Mouse (Mus musculus): ENCODE data around the gene B3galt1. TPM values are rescaled to one million over a fixed set of nuclear protein-coding genes. Genes with fewer than 3 reads are reported as not detected.

Gene B3galt1
- polyA plus RNA-seq, 1 experiment from 2014 or later: 0.33 TPM

DNA sequence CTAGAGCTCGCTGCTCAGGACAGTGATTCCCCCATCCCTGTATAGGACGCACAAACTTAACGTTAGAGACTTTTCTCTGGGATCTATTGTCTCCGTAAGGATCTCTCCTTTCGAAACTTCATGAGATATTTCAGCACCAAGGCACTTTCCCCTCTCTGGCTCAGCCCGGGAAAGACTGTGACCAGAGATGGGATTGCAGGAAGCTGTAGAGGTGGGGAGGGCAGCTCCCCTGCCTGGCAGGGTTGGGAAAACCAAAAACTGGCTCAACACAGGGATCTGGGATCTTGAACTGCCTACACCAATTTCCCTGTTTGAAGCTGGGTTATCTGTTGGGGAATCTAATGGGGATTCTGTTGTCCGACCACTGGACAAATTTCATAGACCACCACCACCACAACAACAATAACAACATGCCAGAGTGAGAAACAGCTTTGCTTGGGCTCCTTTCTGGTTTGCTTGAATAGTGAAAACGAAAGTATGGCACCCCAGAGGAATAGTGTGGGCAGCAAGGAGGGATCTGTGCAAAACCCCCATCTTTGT is 1.5 kb downstream of the B3galt1 start:
- H3K4me2 ChIP-seq (ENCODE audit: low read depth, low read length): no peak overlapping the region
- H3K4me3 ChIP-seq (ENCODE audit: low read depth, low read length): no peak overlapping the region
- 8% methylated on average over 8 of the region's 8 CpGs for WGBS (ENCODE audit: insufficient replicate concordance)
- H3K27ac ChIP-seq (ENCODE audit: low read length): no peak overlapping the region
- no peak for ATAC-seq (ENCODE audit: low read depth)
- no peaks in the 10 kb centered on the region for H3K4me1 ChIP-seq (ENCODE audit: control insufficient read depth, low read depth, low read length)
- H3K27me3 ChIP-seq (ENCODE audit: control insufficient read depth, insufficient read depth, low read depth, low read length): peaks cover 27% of the 10 kb centered on the region
- no peaks in the 10 kb centered on the region for H3K36me3 ChIP-seq (ENCODE audit: control insufficient read depth, insufficient read depth)
- H3K9ac ChIP-seq (ENCODE audit: low read depth, low read length): no peak overlapping the region
- H3K9me3 ChIP-seq (replicated peaks; ENCODE audit: control insufficient read depth, low read length): no peaks in the 10 kb centered on the region

DNA sequence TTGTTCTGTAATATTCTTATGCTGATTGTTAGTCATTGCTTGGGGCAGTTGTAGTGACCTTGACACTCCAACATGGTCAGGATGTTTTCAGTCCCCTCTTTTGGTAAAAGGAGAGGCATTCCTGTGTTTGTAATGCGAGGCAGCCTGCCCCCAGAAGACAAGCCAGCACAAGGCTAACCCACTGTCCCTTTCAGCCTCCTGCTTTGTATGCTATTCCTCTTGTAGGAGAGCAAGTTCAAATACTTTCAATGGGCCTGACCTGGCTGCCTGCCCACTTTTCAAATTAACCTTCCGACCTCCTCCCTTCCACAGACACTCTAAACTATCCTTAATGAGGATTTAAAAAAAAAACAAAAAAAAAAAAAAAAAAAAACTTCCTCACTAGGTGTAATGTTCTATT is 11.0 kb downstream of the B3galt1 start:
- Histone ChIP-seq H3K9me3 (replicated peaks; ENCODE audit: control insufficient read depth, low read length) (no peaks in the 10 kb centered on the region), H3K27me3 (ENCODE audit: control insufficient read depth, insufficient read depth, low read depth, low read length) (no peaks in the 10 kb centered on the region), H3K9ac (ENCODE audit: low read depth, low read length) (no peak overlapping the region), H3K36me3 (ENCODE audit: control insufficient read depth, insufficient read depth) (no peaks in the 10 kb centered on the region), H3K4me3 (ENCODE audit: low read depth, low read length) (no peak overlapping the region), H3K4me2 (ENCODE audit: low read depth, low read length) (no peak overlapping the region), H3K4me1 (ENCODE audit: control insufficient read depth, low read depth, low read length) (no peaks in the 10 kb centered on the region), H3K27ac (ENCODE audit: low read length) (no peak overlapping the region)
- no peak for ATAC-seq (ENCODE audit: low read depth)
- 54% methylated on average over 2 of the region's 2 CpGs for WGBS (ENCODE audit: insufficient replicate concordance)

DNA sequence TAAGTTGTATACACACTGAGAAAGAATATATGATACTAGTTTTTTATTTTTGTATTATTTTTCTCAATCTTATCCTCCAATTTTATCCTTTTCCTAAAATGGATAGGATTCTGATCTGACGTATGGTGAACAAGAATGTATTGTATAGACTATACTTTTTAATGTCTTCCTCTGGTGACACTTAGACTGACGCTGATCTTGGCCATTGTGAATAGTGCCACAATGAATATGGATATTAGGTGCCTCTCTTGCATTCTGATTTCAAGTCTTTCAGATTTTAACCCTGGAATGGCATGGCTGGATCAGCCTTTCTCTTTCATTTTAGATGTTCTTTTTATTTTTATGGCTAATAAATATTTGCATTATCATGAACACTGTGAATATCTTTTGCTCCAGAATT is 17.4 kb downstream of the B3galt1 start:
- no peak overlapping the region for H3K9ac ChIP-seq (ENCODE audit: low read depth, low read length)
- H3K27ac ChIP-seq (ENCODE audit: low read length): no peak overlapping the region
- no peaks in the 10 kb centered on the region for H3K27me3 ChIP-seq (ENCODE audit: control insufficient read depth, insufficient read depth, low read depth, low read length)
- no peaks in the 10 kb centered on the region for H3K36me3 ChIP-seq (ENCODE audit: control insufficient read depth, insufficient read depth)
- no peak overlapping the region for H3K4me3 ChIP-seq (ENCODE audit: low read depth, low read length)
- WGBS (ENCODE audit: insufficient replicate concordance): 55% methylated on average over 2 of the region's 2 CpGs
- H3K4me2 ChIP-seq (ENCODE audit: low read depth, low read length): no peak overlapping the region
- no peak for ATAC-seq (ENCODE audit: low read depth)
- no peaks in the 10 kb centered on the region for H3K9me3 ChIP-seq (replicated peaks; ENCODE audit: control insufficient read depth, low read length)
- no peaks in the 10 kb centered on the region for H3K4me1 ChIP-seq (ENCODE audit: control insufficient read depth, low read depth, low read length)

DNA sequence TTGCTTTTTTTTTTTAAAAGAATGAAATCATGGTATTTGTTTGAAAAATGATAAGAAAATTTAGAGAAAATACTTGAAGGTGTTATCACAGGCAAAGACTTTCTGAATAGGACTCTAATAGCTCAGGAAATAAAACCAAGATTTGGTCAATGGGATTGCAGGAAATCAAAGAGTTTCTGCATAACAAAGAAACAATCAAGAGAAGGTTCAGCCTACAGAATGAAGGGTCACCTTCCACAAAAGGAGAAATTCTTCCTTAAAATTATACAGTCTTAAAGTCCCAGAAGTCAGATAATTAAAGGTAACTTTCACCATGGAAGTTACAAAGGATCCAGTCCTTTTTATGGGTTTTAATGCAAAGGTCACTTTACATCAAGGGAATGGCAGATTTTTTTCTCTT is 24.7 kb downstream of the B3galt1 start:
- Histone ChIP-seq H3K9me3 (replicated peaks; ENCODE audit: control insufficient read depth, low read length) (no peaks in the 10 kb centered on the region), H3K27ac (ENCODE audit: low read length) (no peak overlapping the region), H3K27me3 (ENCODE audit: control insufficient read depth, insufficient read depth, low read depth, low read length) (no peaks in the 10 kb centered on the region), H3K9ac (ENCODE audit: low read depth, low read length) (no peak overlapping the region), H3K4me3 (ENCODE audit: low read depth, low read length) (no peak overlapping the region), H3K36me3 (ENCODE audit: control insufficient read depth, insufficient read depth) (no peaks in the 10 kb centered on the region), H3K4me2 (ENCODE audit: low read depth, low read length) (no peak overlapping the region), H3K4me1 (ENCODE audit: control insufficient read depth, low read depth, low read length) (no peaks in the 10 kb centered on the region)
- ATAC-seq (ENCODE audit: low read depth): no peak

DNA sequence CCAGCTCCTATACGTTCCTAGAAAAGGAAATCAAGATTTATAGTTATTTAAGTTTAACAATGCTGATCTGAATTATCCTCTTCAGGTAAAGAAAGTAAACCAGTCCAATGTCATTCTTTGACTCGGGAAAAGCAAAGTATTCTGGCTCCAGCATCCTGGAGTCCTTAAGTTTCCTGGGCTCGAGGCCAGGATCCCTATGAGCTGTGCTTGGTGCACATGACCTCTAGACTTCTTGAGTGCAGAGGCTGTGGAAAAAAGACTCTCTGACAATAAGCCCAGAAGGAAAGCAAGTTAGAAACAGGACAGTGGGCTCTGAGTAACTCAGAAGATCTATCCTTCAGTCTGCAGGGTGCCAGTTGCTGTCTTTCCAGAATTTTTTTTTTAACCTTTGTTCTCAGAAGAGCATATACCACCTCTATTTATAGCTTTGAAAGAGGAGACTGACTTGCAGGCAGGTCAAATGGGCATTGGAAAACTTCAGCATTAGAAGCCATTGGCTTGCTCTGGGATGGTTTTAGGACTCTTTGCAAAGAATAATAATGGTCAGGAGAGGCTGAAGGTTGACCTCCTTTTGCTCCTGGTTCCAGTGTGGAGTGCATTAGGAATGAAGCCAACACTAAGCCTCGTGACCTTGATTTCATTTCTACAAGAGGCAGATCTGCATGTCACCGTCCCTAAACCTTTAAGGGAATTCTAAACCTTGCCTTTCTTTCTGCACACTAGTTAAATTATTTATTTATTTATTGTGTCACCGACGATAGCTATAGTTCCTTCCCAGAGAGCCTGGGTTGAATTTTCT is 26.4 kb downstream of the B3galt1 start:
- H3K27me3 ChIP-seq (ENCODE audit: control insufficient read depth, insufficient read depth, low read depth, low read length): no peaks in the 10 kb centered on the region
- ATAC-seq (ENCODE audit: low read depth): no peak
- H3K36me3 ChIP-seq (ENCODE audit: control insufficient read depth, insufficient read depth): no peaks in the 10 kb centered on the region
- H3K4me3 ChIP-seq (ENCODE audit: low read depth, low read length): no peak overlapping the region
- H3K9me3 ChIP-seq (replicated peaks; ENCODE audit: control insufficient read depth, low read length): no peaks in the 10 kb centered on the region
- WGBS (ENCODE audit: insufficient replicate concordance): 56% methylated on average over 7 of the region's 7 CpGs
- no peaks in the 10 kb centered on the region for H3K4me1 ChIP-seq (ENCODE audit: control insufficient read depth, low read depth, low read length)
- H3K27ac ChIP-seq (ENCODE audit: low read length): no peak overlapping the region
- H3K4me2 ChIP-seq (ENCODE audit: low read depth, low read length): no peak overlapping the region
- H3K9ac ChIP-seq (ENCODE audit: low read depth, low read length): no peak overlapping the region

DNA sequence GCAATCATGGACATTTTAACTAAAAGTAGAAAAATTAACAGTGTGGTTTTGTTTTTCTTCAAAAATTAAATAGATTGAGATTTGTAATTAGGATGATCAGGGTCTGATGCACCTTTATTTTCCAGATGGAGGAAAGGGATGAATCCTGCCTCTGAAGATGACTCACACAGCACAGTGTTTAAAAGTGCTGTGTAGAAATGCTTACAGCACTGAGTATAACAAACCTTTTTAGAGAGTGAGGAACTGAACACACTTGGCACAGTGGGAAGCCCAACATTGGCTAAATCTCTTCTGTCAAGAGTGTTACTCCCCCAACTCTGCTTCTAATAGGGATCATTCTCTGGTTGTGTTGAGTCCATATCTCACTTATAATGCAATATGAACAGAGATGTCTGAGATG is 57.2 kb downstream of the B3galt1 start:
- Histone ChIP-seq H3K9me3 (replicated peaks; ENCODE audit: control insufficient read depth, low read length) (no peaks in the 10 kb centered on the region), H3K27me3 (ENCODE audit: control insufficient read depth, insufficient read depth, low read depth, low read length) (no peaks in the 10 kb centered on the region), H3K36me3 (ENCODE audit: control insufficient read depth, insufficient read depth) (no peaks in the 10 kb centered on the region), H3K4me3 (ENCODE audit: low read depth, low read length) (no peak overlapping the region), H3K27ac (ENCODE audit: low read length) (no peak overlapping the region), H3K4me2 (ENCODE audit: low read depth, low read length) (no peak overlapping the region), H3K9ac (ENCODE audit: low read depth, low read length) (no peak overlapping the region), H3K4me1 (ENCODE audit: control insufficient read depth, low read depth, low read length) (no peaks in the 10 kb centered on the region)
- no peak for ATAC-seq (ENCODE audit: low read depth)

DNA sequence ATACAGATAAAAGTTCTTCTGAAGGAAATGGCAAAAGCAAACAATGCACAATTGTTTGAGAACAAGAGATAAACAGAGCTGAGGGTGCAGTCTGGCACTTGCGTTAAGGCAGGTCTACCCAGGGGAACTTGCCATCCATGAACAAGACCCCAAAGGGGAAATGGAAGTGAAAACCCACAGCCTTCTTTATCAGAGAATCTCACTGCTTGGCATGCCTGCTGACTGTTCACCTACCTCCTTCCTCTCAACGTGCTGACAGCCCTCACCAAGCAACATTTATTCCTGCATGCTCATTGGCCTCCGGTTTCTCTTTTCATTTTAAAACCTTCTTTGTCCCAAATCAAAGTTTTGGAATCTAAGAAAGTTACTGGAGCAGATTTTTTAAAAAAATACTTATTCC is 62.0 kb downstream of the B3galt1 start:
- H3K4me3 ChIP-seq (ENCODE audit: low read depth, low read length): no peak overlapping the region
- no peaks in the 10 kb centered on the region for H3K36me3 ChIP-seq (ENCODE audit: control insufficient read depth, insufficient read depth)
- H3K4me1 ChIP-seq (ENCODE audit: control insufficient read depth, low read depth, low read length): no peaks in the 10 kb centered on the region
- no peaks in the 10 kb centered on the region for H3K27me3 ChIP-seq (ENCODE audit: control insufficient read depth, insufficient read depth, low read depth, low read length)
- no peaks in the 10 kb centered on the region for H3K9me3 ChIP-seq (replicated peaks; ENCODE audit: control insufficient read depth, low read length)
- no peak for ATAC-seq (ENCODE audit: low read depth)
- H3K4me2 ChIP-seq (ENCODE audit: low read depth, low read length): no peak overlapping the region
- 17% methylated on average over 3 of the region's 3 CpGs for WGBS (ENCODE audit: insufficient replicate concordance)
- H3K27ac ChIP-seq (ENCODE audit: low read length): no peak overlapping the region
- H3K9ac ChIP-seq (ENCODE audit: low read depth, low read length): no peak overlapping the region

DNA sequence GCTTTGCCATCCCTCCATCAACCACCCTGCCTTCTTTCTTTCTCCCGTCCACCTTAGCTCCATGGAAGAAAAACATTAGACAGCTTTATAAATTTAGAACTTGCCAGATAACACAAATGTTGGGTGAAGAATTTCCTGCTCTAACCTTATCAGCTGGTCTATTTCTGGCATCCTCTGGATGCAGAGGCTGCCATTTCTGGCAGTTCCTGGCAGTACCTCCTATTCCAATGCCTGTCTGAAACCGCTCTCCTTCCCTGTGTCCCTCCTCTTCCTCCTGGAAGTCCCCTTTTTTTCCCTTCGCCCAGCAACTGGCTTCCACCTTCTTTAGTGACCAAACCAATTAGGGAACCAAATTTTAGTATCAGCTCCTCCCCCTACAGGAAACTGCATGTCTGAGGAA is 62.6 kb downstream of the B3galt1 start:
- no peak overlapping the region for H3K27ac ChIP-seq (ENCODE audit: low read length)
- ATAC-seq (ENCODE audit: low read depth): no peak
- 40% methylated on average over 3 of the region's 3 CpGs for WGBS (ENCODE audit: insufficient replicate concordance)
- no peak overlapping the region for H3K4me2 ChIP-seq (ENCODE audit: low read depth, low read length)
- no peaks in the 10 kb centered on the region for H3K4me1 ChIP-seq (ENCODE audit: control insufficient read depth, low read depth, low read length)
- no peaks in the 10 kb centered on the region for H3K27me3 ChIP-seq (ENCODE audit: control insufficient read depth, insufficient read depth, low read depth, low read length)
- no peaks in the 10 kb centered on the region for H3K9me3 ChIP-seq (replicated peaks; ENCODE audit: control insufficient read depth, low read length)
- no peak overlapping the region for H3K9ac ChIP-seq (ENCODE audit: low read depth, low read length)
- H3K36me3 ChIP-seq (ENCODE audit: control insufficient read depth, insufficient read depth): no peaks in the 10 kb centered on the region
- no peak overlapping the region for H3K4me3 ChIP-seq (ENCODE audit: low read depth, low read length)

DNA sequence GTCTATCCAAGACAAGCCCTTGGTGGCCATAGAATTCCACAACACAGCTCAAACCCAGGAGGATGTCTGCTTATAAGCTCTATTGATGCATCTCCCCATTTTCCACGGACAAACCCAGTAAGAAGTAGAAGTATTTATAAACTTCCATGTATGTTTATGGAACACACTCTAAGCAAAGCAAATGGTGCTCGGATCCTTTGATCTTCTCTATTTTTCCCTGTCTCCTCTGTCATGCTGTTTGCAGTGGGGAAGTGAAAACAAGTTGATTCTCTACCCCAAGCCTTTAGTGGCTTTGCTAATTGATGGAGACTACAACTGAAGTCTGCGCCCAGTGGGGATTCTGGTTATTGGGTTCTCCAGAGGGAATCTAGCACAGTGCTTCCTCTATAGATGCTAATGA is 89.2 kb downstream of the B3galt1 start:
- WGBS (ENCODE audit: insufficient replicate concordance): 42% methylated on average over 3 of the region's 3 CpGs

More for the DNA sequence above, 89.2 kb downstream of the B3galt1 start:
- Histone ChIP-seq H3K4me1 (ENCODE audit: control insufficient read depth, low read depth, low read length) (no peaks in the 10 kb centered on the region), H3K9me3 (replicated peaks; ENCODE audit: control insufficient read depth, low read length) (no peaks in the 10 kb centered on the region), H3K27me3 (ENCODE audit: control insufficient read depth, insufficient read depth, low read depth, low read length) (no peaks in the 10 kb centered on the region), H3K9ac (ENCODE audit: low read depth, low read length) (no peak overlapping the region), H3K4me3 (ENCODE audit: low read depth, low read length) (no peak overlapping the region), H3K4me2 (ENCODE audit: low read depth, low read length) (no peak overlapping the region), H3K36me3 (ENCODE audit: control insufficient read depth, insufficient read depth) (no peaks in the 10 kb centered on the region), H3K27ac (ENCODE audit: low read length) (no peak overlapping the region)
- ATAC-seq (ENCODE audit: low read depth): no peak

Data from liver, embryonic 16.5 days (tissue).